Mouse (Mus musculus) embryonic fibroblast, embryonic 13.5 days (primary cell): Measurements from ENCODE around the gene Guca1a. TPM values are rescaled to one million over a fixed set of nuclear protein-coding genes. Genes with fewer than 3 reads are reported as not detected.

Experiments used
- H3K27ac ChIP-seq: 2 replicates; pipeline ENCODE4 v1.5.1; 2012; ENCODE audit warnings: low read length, control low read depth, inconsistent platforms; ENCODE audit not compliant: insufficient read depth
- H3K4me1 ChIP-seq: 2 replicates; pipeline ENCODE4 v1.6.1; 2011; ENCODE audit warnings: low read length; ENCODE audit not compliant: control insufficient read depth, insufficient read depth
- H3K4me3 ChIP-seq: 2 replicates; pipeline ENCODE4 v1.5.1; 2011; ENCODE audit warnings: mild to moderate bottlenecking, control low read depth, low read length; ENCODE audit not compliant: insufficient read depth
- CTCF ChIP-seq: IDR thresholded peaks from 2 replicates; pipeline ENCODE4 v1.5.1; 2011; ENCODE audit warnings: mild to moderate bottlenecking, control low read depth, low read length, moderate library complexity, borderline replicate concordance; ENCODE audit not compliant: insufficient read depth
- POLR2A ChIP-seq: IDR thresholded peaks from 2 replicates; pipeline ENCODE4 v1.6.1; 2011; ENCODE audit warnings: low read depth, mild to moderate bottlenecking, control low read depth, low read length, moderate library complexity
- polyA plus RNA-seq: library from polyadenylated mRNA; stranded (reverse); fragments of >200 nt; gene quantifications from 2 replicates; pipeline ENCODE4 v1.2.4, GENCODE M21; 2011; ENCODE audit warnings: low read depth; ENCODE audit not compliant: missing spikeins, insufficient read length

Gene Guca1a
- 1.6 and 3.8 TPM in 2 replicates for polyA plus RNA-seq

GRCm38 (mm10) chr17:47400451-47400850 is at the start of gene Guca1a:
Gene Guca1a, minus strand, starts transcription at chr17:47400584.
- Histone ChIP-seq H3K4me3 (no peak within 1 kb of the TSS), H3K27ac (no peak within 1 kb of the TSS), H3K4me1 (no peaks in the 10 kb centered on the region)
- TF ChIP-seq CTCF = no peak
- no peak for TF ChIP-seq POLR2A

GRCm38 (mm10) chr17:47449432-47449831 is 49.0 kb upstream of the Guca1a start:
- TF ChIP-seq POLR2A (no peak), CTCF (no peak)
- peaks cover 5% of the 10 kb centered on the region; the same call in 1 of the 2 replicates for H3K4me1 ChIP-seq
- no peak overlapping the region for H3K4me3 ChIP-seq
- H3K27ac ChIP-seq = no peak overlapping the region

- Histone ChIP-seq H3K27ac (no peak overlapping the region), H3K4me1 (peaks cover 5% of the 10 kb centered on the region; the same call in 1 of the 2 replicates), H3K4me3 (no peak overlapping the region)
- no peak for TF ChIP-seq POLR2A
- TF ChIP-seq CTCF = no peak
Measured at GRCm38 (mm10) chr17:47448523-47449372, 48.4 kb upstream of the Guca1a start.

- Histone ChIP-seq H3K27ac (no peak overlapping the region), H3K4me3 (no peak overlapping the region), H3K4me1 (peaks cover 3% of the 10 kb centered on the region; the same call in 1 of the 2 replicates)
- no peak for TF ChIP-seq CTCF
- no peak for TF ChIP-seq POLR2A
Measured at GRCm38 (mm10) chr17:47446561-47446960, 46.2 kb upstream of the Guca1a start.

GRCm38 (mm10) chr17:47446025-47446424 is 45.6 kb upstream of the Guca1a start:
- H3K27ac ChIP-seq = no peak overlapping the region
- TF ChIP-seq CTCF = no peak
- TF ChIP-seq POLR2A = no peak
- peaks cover 3% of the 10 kb centered on the region; the same call in 1 of the 2 replicates for H3K4me1 ChIP-seq
- H3K4me3 ChIP-seq = no peak overlapping the region

GRCm38 (mm10) chr17:47445518-47445917 is 45.1 kb upstream of the Guca1a start:
- H3K4me3 ChIP-seq = no peak overlapping the region
- TF ChIP-seq POLR2A (no peak), CTCF (no peak)
- H3K4me1 ChIP-seq = peaks cover 7% of the 10 kb centered on the region; the same call in 1 of the 2 replicates
- no peak overlapping the region for H3K27ac ChIP-seq

- Histone ChIP-seq H3K4me3 (no peak overlapping the region), H3K27ac (no peak overlapping the region), H3K4me1 (0 out of 2 replicates have a peak, but pooled peaks cover 4% of the 10 kb centered on the region)
- TF ChIP-seq POLR2A (no peak), CTCF (no peak)
Measured at GRCm38 (mm10) chr17:47444113-47444512, 43.7 kb upstream of the Guca1a start.

- TF ChIP-seq POLR2A (no peak), CTCF (no peak)
- Histone ChIP-seq H3K4me3 (no peak overlapping the region), H3K27ac (no peak overlapping the region), H3K4me1 (0 out of 2 replicates have a peak, but pooled peaks cover 4% of the 10 kb centered on the region)
Measured at GRCm38 (mm10) chr17:47442271-47442670, 41.9 kb upstream of the Guca1a start.

GRCm38 (mm10) chr17:47441296-47442051 is 41.1 kb upstream of the Guca1a start:
- Histone ChIP-seq H3K27ac (no peak overlapping the region), H3K4me3 (no peak overlapping the region), H3K4me1 (0 out of 2 replicates have a peak, but pooled peaks cover 4% of the 10 kb centered on the region)
- TF ChIP-seq CTCF (no peak), POLR2A (no peak)
